Mouse (Mus musculus) small intestine, adult 2 months (tissue): ENCODE results near the gene Fastkd1.

ENCODE experiments used
- CTCF ChIP-seq: fragments of 200-500 bp; IDR thresholded peaks from 2 replicates; pipeline ENCODE4 v1.5.1; 2012; ENCODE audit warnings: low read depth, mild to moderate bottlenecking, control low read depth, inconsistent platforms, low read length, moderate library complexity, mixed read lengths; ENCODE audit not compliant: insufficient replicate concordance, insufficient read length; ENCODE audit errors: extremely low read depth
- POLR2A ChIP-seq: fragments of 200-500 bp; IDR thresholded peaks from 2 replicates; pipeline ENCODE4 v1.6.1; 2012; ENCODE audit warnings: low read depth, mild to moderate bottlenecking, control low read depth, inconsistent platforms, low read length, moderate library complexity

GRCm38 (mm10) chr2:69649716-69650115 is 63.6 kb downstream of the Fastkd1 start:
- no peak for TF ChIP-seq CTCF
- no peak for TF ChIP-seq POLR2A
